Mouse (Mus musculus) bone marrow macrophage, adult 2 months (primary cell): ENCODE measurements at regions not wholly inside any gene's neighbourhood (a gene's known extent, or its start where the extent isn't known, plus 50 kb on each side); places are given as distances from the start of the nearest gene placed in this dataset.

ENCODE experiments used
- H3K27ac ChIP-seq: 2 replicates; pipeline ENCODE4 v1.5.1; 2012; ENCODE audit warnings: low read depth, low read length; ENCODE audit not compliant: insufficient read depth
- H3K4me1 ChIP-seq: 2 replicates; pipeline ENCODE4 v1.6.1; 2012; ENCODE audit warnings: low read length; ENCODE audit not compliant: control insufficient read depth, insufficient read depth
- H3K4me3 ChIP-seq: 2 replicates; pipeline ENCODE4 v1.5.1; 2012; ENCODE audit warnings: mild to moderate bottlenecking, low read length, moderate library complexity; ENCODE audit not compliant: insufficient read depth
- CTCF ChIP-seq: IDR thresholded peaks from 2 replicates; pipeline ENCODE4 v1.5.1; 2012; ENCODE audit warnings: low read depth, mild to moderate bottlenecking, low read length, moderate library complexity
- POLR2A ChIP-seq: IDR thresholded peaks from 2 replicates; pipeline ENCODE4 v1.6.1; 2012; ENCODE audit warnings: mild to moderate bottlenecking, low read depth, low read length, borderline replicate concordance

- H3K4me3 ChIP-seq, result no peak overlapping the region
- H3K4me1 ChIP-seq, result no peaks in the 10 kb centered on the region
- H3K27ac ChIP-seq, result no peak overlapping the region
- TF ChIP-seq CTCF (no peak), POLR2A (no peak)
These were observed 88.1 kb upstream of the Fut8 start for GRCm38 (mm10) chr12:77149835-77150234.

GRCm38 (mm10) chr12:77148146-77148545 is 89.8 kb upstream of the Fut8 start:
- no peaks in the 10 kb centered on the region for H3K4me1 ChIP-seq
- TF ChIP-seq POLR2A (no peak), CTCF (no peak)

GRCm38 (mm10) chr12:77143958-77144357 is 94.0 kb upstream of the Fut8 start:
- Histone ChIP-seq H3K4me1 (no peaks in the 10 kb centered on the region), H3K27ac (no peak overlapping the region), H3K4me3 (no peak overlapping the region)
- TF ChIP-seq CTCF, result no peak

More at GRCm38 (mm10) chr12:77148146-77148545, 89.8 kb upstream of the Fut8 start:
- no peak overlapping the region for H3K27ac ChIP-seq
- no peak overlapping the region for H3K4me3 ChIP-seq

- Histone ChIP-seq H3K4me3 (no peak overlapping the region), H3K4me1 (no peaks in the 10 kb centered on the region), H3K27ac (no peak overlapping the region)
- TF ChIP-seq POLR2A (no peak), CTCF (no peak)
These were observed 94.4 kb upstream of the Fut8 start for GRCm38 (mm10) chr12:77143521-77143920.

GRCm38 (mm10) chr12:77143105-77143504 is 94.8 kb upstream of the Fut8 start:
- no peak overlapping the region for H3K27ac ChIP-seq
- no peaks in the 10 kb centered on the region for H3K4me1 ChIP-seq
- H3K4me3 ChIP-seq, result no peak overlapping the region
- TF ChIP-seq CTCF (no peak), POLR2A (no peak)

- no peak overlapping the region for H3K27ac ChIP-seq
- TF ChIP-seq CTCF (no peak), POLR2A (no peak)
- no peak overlapping the region for H3K4me3 ChIP-seq
- H3K4me1 ChIP-seq, result no peaks in the 10 kb centered on the region
These were observed 95.7 kb upstream of the Fut8 start for GRCm38 (mm10) chr12:77142224-77142623.

- Histone ChIP-seq H3K4me3 (no peak overlapping the region), H3K4me1 (no peaks in the 10 kb centered on the region), H3K27ac (no peak overlapping the region)
- TF ChIP-seq POLR2A (no peak), CTCF (no peak)
These were observed 96.4 kb upstream of the Fut8 start for GRCm38 (mm10) chr12:77141260-77142201.

GRCm38 (mm10) chr12:77140656-77141055 is 97.3 kb upstream of the Fut8 start:
- no peaks in the 10 kb centered on the region for H3K4me1 ChIP-seq
- H3K27ac ChIP-seq, result no peak overlapping the region
- TF ChIP-seq CTCF (no peak), POLR2A (no peak)
- H3K4me3 ChIP-seq, result no peak overlapping the region

- H3K27ac ChIP-seq, result no peak overlapping the region
- no peaks in the 10 kb centered on the region for H3K4me1 ChIP-seq
- no peak overlapping the region for H3K4me3 ChIP-seq
- TF ChIP-seq CTCF (no peak), POLR2A (no peak)
These were observed 97.8 kb upstream of the Fut8 start for GRCm38 (mm10) chr12:77140141-77140540.

GRCm38 (mm10) chr12:77139718-77140117 is 98.2 kb upstream of the Fut8 start:
- no peaks in the 10 kb centered on the region for H3K4me1 ChIP-seq
- H3K4me3 ChIP-seq, result no peak overlapping the region
- H3K27ac ChIP-seq, result no peak overlapping the region
- TF ChIP-seq POLR2A, result no peak
- no peak for TF ChIP-seq CTCF
